Mouse (Mus musculus) forebrain, embryonic 12.5 days (tissue): ENCODE data around the gene Elp4. TPM values are rescaled to one million over a fixed set of nuclear protein-coding genes. Genes with fewer than 3 reads are reported as not detected.

Source experiments
- ATAC-seq: fragments of 200-750 bp; cut with Nextera tagmentation; 2 replicates; pipeline ENCODE4 v1.8.0; 2017; ENCODE audit warnings: moderate TSS enrichment; ENCODE audit not compliant: low FRiP score
- H3K27ac ChIP-seq: fragments of 300-500 bp; sonication (generic); 2 replicates; pipeline ENCODE4 v1.5.1; 2016; ENCODE audit warnings: mild to moderate bottlenecking
- H3K27me3 ChIP-seq: fragments of 300-500 bp; sonication (generic); 2 replicates; pipeline ENCODE4 v1.6.1; 2016; ENCODE audit warnings: mild to moderate bottlenecking
- H3K36me3 ChIP-seq: fragments of 300-500 bp; sonication (generic); replicated peaks from 2 replicates; pipeline ENCODE4 v1.6.1; 2016; ENCODE audit warnings: mild to moderate bottlenecking
- H3K4me1 ChIP-seq: fragments of 300-500 bp; sonication (generic); 2 replicates; pipeline ENCODE4 v1.6.1; 2016
- H3K4me2 ChIP-seq: fragments of 300-500 bp; sonication (generic); 2 replicates; pipeline ENCODE4 v1.6.1; 2016; ENCODE audit warnings: mild to moderate bottlenecking, moderate library complexity
- H3K4me3 ChIP-seq: fragments of 300-500 bp; sonication (generic); replicated peaks from 2 replicates; pipeline ENCODE4 v1.5.1; 2016; ENCODE audit warnings: mild to moderate bottlenecking
- H3K9ac ChIP-seq: fragments of 300-500 bp; sonication (generic); 2 replicates; pipeline ENCODE4 v1.6.1; 2016; ENCODE audit warnings: mild to moderate bottlenecking
- H3K9me3 ChIP-seq: fragments of 300-500 bp; sonication (generic); 2 replicates; pipeline ENCODE4 v1.6.1; 2016
- WGBS: fragments of 180-500 bp; shearing (Covaris S2); methylation state at CpG from one replicate; pipeline ENCODE4 v1.1.7; 2016; 5-methylcytosine and 5-hydroxymethylcytosine counted together
- polyA plus RNA-seq: library from polyadenylated mRNA; unstranded; fragments of >200 nt; fragmentation: Nextera tagmentation; extraction: Ambion mirVana; gene quantifications from 2 replicates; pipeline ENCODE4 v1.2.1, GENCODE M21; 2016

Elp4 gene
- polyA plus RNA-seq, 1 experiment from 2014 or later = 59.1 TPM

GRCm38 (mm10) chr2:105671798-105672595 is 232.4 kb downstream of the Elp4 start:
- WGBS = 3% methylated on average over 25 of the region's 25 CpGs
- Histone ChIP-seq H3K4me1 (peaks cover 75% of the 10 kb centered on the region), H3K4me2 (peak overlapping the region; percentile 73), H3K9ac (peak overlapping the region; percentile 97), H3K4me3 (peak overlapping the region; percentile 80), H3K27ac (peak overlapping the region; percentile 96), H3K9me3 (no peaks in the 10 kb centered on the region), H3K36me3 (no peaks in the 10 kb centered on the region), H3K27me3 (peaks cover 73% of the 10 kb centered on the region)
- ATAC-seq = no peak

DNA sequence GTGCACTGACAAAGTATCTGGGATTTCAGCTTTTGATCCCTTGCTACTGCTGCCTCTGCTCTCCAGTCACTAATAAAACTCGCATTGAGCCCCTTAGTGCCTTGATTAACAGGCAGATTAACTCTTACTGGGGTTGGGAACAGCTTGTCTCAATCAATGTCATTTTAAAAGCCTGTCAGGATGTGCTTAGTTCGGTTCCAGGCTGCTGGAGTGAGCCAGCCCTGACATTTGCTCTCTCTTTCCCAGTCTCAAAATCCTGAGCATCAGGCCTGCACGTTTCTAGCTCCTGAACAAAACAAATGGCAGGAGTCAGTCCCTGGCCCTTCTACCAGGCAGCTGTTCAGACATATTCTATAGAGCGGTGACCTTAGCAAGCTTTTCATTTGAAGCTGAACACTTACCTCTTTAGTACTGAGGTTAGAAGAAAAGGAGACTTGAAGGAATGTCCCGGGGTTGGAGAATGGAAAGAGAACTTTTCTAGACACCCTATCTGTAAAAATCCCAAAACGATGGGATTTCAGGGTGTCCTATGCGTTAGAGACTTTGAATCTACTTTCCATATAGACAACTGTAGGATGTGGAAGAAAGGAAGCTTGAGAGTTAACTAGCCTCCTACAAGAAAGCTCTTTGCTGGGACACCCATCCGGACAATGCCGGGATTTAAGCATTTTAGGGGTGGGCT is 233.1 kb downstream of the Elp4 start:
- 3% methylated on average over 9 of the region's 9 CpGs for WGBS
- Histone ChIP-seq H3K9me3 (no peaks in the 10 kb centered on the region), H3K4me2 (peak overlapping the region; percentile 73), H3K36me3 (no peaks in the 10 kb centered on the region), H3K27me3 (peaks cover 81% of the 10 kb centered on the region), H3K4me3 (peak overlapping the region; percentile 80), H3K4me1 (peaks cover 74% of the 10 kb centered on the region), H3K9ac (peak overlapping the region; percentile 97), H3K27ac (peak overlapping the region; percentile 96)
- no peak for ATAC-seq

GRCm38 (mm10) chr2:105670731-105671095 is 233.7 kb downstream of the Elp4 start:
- 4% methylated on average over 6 of the region's 6 CpGs for WGBS
- Histone ChIP-seq H3K9me3 (no peaks in the 10 kb centered on the region), H3K4me1 (peaks cover 70% of the 10 kb centered on the region), H3K27ac (peak overlapping the region; percentile 96), H3K36me3 (no peaks in the 10 kb centered on the region), H3K4me2 (peak overlapping the region; percentile 73), H3K27me3 (peaks cover 86% of the 10 kb centered on the region), H3K4me3 (peak overlapping the region; percentile 80), H3K9ac (peak overlapping the region; percentile 97)
- ATAC-seq = no peak

- H3K27ac ChIP-seq = peak overlapping the region; percentile 96
- WGBS = 2% methylated on average over 29 of the region's 29 CpGs
- H3K9ac ChIP-seq = peak overlapping the region; percentile 97
- H3K4me1 ChIP-seq = peaks cover 65% of the 10 kb centered on the region
- H3K4me3 ChIP-seq = peak overlapping the region; percentile 80
- no peaks in the 10 kb centered on the region for H3K9me3 ChIP-seq
- no peaks in the 10 kb centered on the region for H3K36me3 ChIP-seq
- no peak for ATAC-seq
- H3K4me2 ChIP-seq = peak overlapping the region; percentile 73
- H3K27me3 ChIP-seq = peaks cover 92% of the 10 kb centered on the region
These were observed 234.3 kb downstream of the Elp4 start for GRCm38 (mm10) chr2:105669881-105670730.

- Histone ChIP-seq H3K9me3 (no peaks in the 10 kb centered on the region), H3K36me3 (no peaks in the 10 kb centered on the region), H3K27ac (peak overlapping the region; percentile 96), H3K4me3 (peak overlapping the region; percentile 80), H3K4me2 (peak overlapping the region; percentile 73), H3K27me3 (peaks cover 93% of the 10 kb centered on the region), H3K4me1 (peaks cover 58% of the 10 kb centered on the region), H3K9ac (peak overlapping the region; percentile 97)
- under 1% methylated on average over 35 of the region's 35 CpGs for WGBS
- ATAC-seq = no peak
These were observed 234.9 kb downstream of the Elp4 start for GRCm38 (mm10) chr2:105669371-105669861.

DNA sequence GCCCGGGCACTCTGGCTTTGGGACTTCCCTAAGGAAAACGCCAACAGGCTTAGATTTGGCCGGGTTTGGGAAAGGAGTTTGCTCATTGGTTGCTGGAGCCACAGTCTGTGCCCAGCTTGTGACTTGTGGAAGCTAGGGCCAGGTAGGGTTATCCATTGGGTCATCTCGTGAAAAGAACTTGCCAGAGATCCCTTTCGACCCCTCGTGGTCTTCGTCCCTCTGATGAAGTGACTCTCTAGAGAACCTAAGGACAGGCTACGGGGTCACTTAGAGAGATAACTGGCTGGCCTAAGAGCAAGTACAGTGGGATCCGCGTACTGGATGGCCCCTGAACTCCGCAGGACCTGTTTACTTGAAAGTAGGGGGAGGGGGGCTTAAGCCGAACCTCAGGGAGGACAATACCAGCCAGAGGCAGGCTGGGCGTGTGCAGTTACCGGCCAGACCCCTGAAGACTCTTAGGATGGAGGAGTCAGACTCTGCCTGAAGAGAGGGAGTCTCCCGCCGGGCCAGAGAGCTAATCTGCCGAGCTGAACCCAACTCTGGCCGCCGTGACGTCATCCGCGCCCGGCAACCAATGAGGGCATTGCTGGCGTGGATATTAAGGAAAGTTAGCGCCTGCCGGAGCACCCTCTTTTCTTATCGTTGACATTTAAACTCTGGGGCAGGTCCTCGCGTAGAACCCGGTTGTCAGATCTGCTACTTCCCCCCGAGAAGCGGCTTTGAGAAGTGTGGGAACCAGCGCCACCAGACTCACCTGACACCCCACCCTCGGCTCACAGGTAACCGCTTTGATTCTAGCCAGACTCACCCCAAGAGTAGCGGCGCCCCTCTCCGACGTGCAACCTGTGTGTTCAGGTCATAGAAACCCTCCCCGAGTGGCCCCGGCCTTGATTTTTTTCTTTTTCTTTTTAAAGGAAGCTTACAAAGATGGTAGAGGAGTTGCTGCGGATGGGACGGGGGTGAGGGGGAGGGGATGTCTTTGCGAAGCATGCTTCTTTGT is 235.8 kb downstream of the Elp4 start, which contains the start of gene Pax6:
TSS of gene Pax6 (plus strand) at position 630 of the 1,000 bp plus-strand sequence.
- Histone ChIP-seq H3K4me3 (peak within 1 kb of the TSS; percentile 80), H3K9ac (peak within 1 kb of the TSS; percentile 97), H3K36me3 (no peaks in the 10 kb centered on the region), H3K9me3 (no peaks in the 10 kb centered on the region), H3K27me3 (peaks cover 93% of the 10 kb centered on the region), H3K4me2 (peak within 1 kb of the TSS; percentile 73), H3K27ac (peak within 1 kb of the TSS; percentile 96), H3K4me1 (peaks cover 49% of the 10 kb centered on the region)
- peak; percentile 15; the same call in 1 of the 2 replicates for ATAC-seq
- WGBS = 1% methylated on average over 44 of the region's 44 CpGs

DNA sequence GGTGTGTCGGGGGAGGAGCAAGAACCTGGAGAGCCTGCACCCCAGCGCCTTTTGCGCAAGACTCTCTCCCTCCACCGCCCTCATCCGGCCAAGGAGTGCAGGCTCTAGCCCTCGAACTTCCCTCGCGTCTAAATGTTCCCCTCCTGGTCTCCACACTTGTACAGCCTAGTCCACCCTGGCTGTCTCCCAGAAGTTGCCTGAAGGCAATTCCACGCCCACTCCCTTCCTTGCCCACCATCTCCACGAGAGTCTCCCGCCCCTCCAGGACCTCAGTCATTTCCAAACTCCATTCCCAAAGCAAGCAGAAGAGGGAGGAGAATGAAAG is 236.8 kb downstream of the Elp4 start:
- Histone ChIP-seq H3K27me3 (peaks cover 93% of the 10 kb centered on the region), H3K36me3 (no peaks in the 10 kb centered on the region), H3K4me1 (peaks cover 47% of the 10 kb centered on the region), H3K9me3 (no peaks in the 10 kb centered on the region), H3K4me3 (peak overlapping the region; percentile 80), H3K9ac (no peak overlapping the region), H3K4me2 (peak overlapping the region; percentile 73), H3K27ac (no peak overlapping the region)
- WGBS = 2% methylated on average over 11 of the region's 11 CpGs
- peak; percentile 15; the same call in 1 of the 2 replicates for ATAC-seq

- H3K27me3 ChIP-seq = peaks cover 97% of the 10 kb centered on the region
- H3K9me3 ChIP-seq = no peaks in the 10 kb centered on the region
- H3K4me3 ChIP-seq = peak overlapping the region; percentile 80
- H3K4me1 ChIP-seq = peaks cover 45% of the 10 kb centered on the region
- H3K9ac ChIP-seq = 0 out of 2 replicates have a peak overlapping the region, but pooled peaks have one; percentile 26
- H3K4me2 ChIP-seq = peak overlapping the region; percentile 73
- H3K27ac ChIP-seq = no peak overlapping the region
- ATAC-seq = no peak
- 6% methylated on average over 41 of the region's 41 CpGs for WGBS
- no peaks in the 10 kb centered on the region for H3K36me3 ChIP-seq
These were observed 237.4 kb downstream of the Elp4 start for GRCm38 (mm10) chr2:105666763-105667625.

- Histone ChIP-seq H3K4me1 (peaks cover 46% of the 10 kb centered on the region), H3K9ac (no peak overlapping the region), H3K9me3 (no peaks in the 10 kb centered on the region), H3K36me3 (no peaks in the 10 kb centered on the region), H3K27me3 (peaks cover 98% of the 10 kb centered on the region), H3K4me3 (no peak overlapping the region; the same call in 1 of the 2 replicates), H3K27ac (no peak overlapping the region), H3K4me2 (0 out of 2 replicates have a peak overlapping the region, but pooled peaks have one; percentile 73)
- 21% methylated on average over 6 of the region's 6 CpGs for WGBS
- no peak for ATAC-seq
These were observed 238.0 kb downstream of the Elp4 start for GRCm38 (mm10) chr2:105666331-105666730.

GRCm38 (mm10) chr2:105665491-105666250 is 238.7 kb downstream of the Elp4 start:
- 27% methylated on average over 5 of the region's 5 CpGs for WGBS

More at GRCm38 (mm10) chr2:105665491-105666250, 238.7 kb downstream of the Elp4 start:
- no peaks in the 10 kb centered on the region for H3K9me3 ChIP-seq
- ATAC-seq = no peak
- H3K4me1 ChIP-seq = peaks cover 52% of the 10 kb centered on the region
- peaks cover 97% of the 10 kb centered on the region for H3K27me3 ChIP-seq
- no peak overlapping the region for H3K4me2 ChIP-seq
- no peak overlapping the region for H3K4me3 ChIP-seq
- H3K9ac ChIP-seq = no peak overlapping the region
- no peak overlapping the region for H3K27ac ChIP-seq
- no peaks in the 10 kb centered on the region for H3K36me3 ChIP-seq
